Mouse (Mus musculus) urinary bladder, adult 18-20 months (tissue): ENCODE measurements around the gene Ugt1a1.
"Not testable (repeated sequence)": the region's sequence is repeated elsewhere in the genome, so short reads cannot be mapped to it uniquely, and the experiment has no call there.

ENCODE experiments used
- DNase-seq, 2 experiments: peaks; one replicate each; pipeline ENCODE4 v3.0.0; 2022; ENCODE audit warnings: low spot score in 2 of 2, mixed read lengths in 2 of 2

Ugt1a1 gene

DNA sequence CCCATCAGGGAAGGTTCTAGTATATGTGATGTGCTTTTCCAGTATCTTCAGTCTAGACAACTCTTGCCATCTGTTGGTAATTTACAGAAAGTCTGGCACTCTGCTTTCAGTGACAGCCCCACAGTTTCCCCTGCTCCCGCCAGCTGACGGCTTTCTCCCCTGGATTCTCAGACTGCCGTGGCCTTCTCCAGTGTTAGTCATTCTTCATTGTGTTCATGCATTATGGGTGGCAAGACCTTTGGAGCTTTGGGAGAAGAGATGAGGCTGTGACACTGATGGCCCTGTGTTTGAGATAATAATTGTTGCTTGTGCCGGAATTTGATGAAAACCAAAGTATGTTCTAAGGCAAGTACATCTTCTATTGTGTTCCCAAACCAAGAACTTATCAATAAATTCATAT, 6.8 kb downstream of the Ugt1a1 start:
- no peak for DNase-seq

DNA sequence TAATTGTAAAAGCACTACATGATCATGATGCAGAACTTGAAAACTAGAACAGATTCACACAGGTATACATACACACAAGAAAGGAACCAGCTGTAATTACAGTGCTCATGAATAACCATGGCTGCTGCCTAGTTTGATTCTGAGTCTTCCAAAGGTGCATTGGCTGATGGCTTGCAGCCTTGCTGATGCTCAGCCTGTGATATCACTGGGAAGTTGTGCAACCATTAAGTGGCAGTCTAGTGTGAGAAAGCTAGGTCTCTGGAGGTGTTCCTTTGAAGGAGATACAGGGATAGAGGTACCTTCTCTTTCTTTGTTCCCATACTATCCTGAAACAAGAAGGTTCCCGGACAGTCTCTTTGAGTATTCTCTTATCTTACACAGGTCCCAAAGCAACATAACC, 7.3 kb downstream of the Ugt1a1 start:
- DNase-seq, result no peak

DNA sequence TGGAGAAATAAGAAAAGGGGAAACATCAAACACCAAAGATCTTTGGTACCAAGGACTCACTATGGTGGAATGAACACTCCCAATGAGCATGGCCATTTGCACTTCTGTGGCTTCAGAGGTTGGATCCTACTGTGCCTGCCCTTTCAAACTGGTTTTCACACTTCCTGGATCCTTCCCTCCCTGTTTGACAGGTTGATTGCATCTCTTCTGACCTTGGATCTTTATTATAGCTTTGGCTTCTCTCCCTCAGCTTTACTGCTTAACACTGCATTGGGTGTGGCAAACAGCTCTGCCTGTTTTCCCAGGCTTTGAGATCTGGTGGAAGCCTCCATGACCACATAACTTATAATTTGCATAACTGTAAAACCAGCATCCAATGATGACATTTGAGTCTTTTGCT, 8.6 kb downstream of the Ugt1a1 start:
- peak in 1 of 2 experiments; percentile 20 for DNase-seq

DNA sequence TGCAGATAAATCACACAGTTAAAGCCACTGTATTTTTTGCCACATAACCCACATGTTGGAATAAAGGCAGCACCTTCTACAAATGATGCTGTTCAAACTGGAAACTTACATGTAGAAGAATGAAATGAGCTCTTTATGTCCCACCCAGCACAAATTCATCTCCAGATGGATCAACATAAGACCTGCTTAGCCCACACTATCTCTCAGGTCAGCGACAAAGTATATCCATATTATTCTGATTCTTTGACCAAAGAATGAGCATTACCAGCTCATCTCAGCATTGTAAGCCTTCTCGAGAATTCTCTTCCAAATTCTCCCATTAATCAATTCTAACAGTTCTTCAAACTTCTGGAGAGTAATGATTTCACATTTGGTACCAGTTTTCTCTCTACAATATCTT, 10.5 kb downstream of the Ugt1a1 start:
- DNase-seq, result no peak

DNA sequence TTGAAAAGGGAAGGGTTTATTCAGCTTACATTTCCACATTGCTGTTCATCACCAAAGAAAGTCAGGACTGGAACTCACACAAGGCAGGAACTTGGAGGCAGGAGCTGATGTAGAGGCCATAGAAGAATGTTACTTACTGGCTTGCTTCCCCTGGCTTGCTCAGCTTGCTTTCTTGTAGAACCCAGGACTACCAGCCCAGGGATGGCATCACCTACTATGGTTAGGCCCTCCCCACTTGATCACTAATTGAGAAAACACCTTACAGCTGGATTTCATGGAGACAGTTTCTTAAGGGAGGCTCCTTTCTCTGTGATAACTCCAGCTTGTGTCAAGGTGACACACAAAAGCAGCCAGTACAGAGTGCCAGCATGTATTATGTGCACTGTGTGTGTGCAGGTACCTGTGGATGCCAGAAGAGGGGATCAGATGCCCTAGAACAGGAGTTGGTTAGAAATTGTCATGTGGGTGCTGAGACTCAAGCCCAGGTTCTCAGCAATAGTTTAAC, 11.3 kb downstream of the Ugt1a1 start:
- peak in 1 of 2 experiments; percentile 8 for DNase-seq

DNA sequence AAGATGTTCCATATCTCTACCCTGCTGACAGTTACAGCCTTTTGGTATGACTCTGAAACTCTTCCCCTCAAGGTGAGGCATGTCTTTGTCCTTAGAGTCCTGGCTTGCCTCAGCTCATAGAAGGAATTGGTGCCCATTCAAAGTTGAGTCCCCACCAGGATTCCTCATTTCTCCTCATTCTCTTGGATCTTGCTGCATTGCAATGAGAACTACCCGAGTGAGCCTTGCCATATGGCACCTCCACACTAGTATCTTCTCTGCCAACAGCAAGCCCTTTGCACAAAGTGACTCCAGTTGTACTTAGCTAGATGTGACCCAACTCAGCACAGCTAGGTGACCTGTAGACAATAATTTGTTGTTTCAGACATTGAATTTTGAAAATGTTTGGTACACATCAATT, 11.8 kb downstream of the Ugt1a1 start:
- peak in 1 of 2 experiments; percentile 10 for DNase-seq

DNA sequence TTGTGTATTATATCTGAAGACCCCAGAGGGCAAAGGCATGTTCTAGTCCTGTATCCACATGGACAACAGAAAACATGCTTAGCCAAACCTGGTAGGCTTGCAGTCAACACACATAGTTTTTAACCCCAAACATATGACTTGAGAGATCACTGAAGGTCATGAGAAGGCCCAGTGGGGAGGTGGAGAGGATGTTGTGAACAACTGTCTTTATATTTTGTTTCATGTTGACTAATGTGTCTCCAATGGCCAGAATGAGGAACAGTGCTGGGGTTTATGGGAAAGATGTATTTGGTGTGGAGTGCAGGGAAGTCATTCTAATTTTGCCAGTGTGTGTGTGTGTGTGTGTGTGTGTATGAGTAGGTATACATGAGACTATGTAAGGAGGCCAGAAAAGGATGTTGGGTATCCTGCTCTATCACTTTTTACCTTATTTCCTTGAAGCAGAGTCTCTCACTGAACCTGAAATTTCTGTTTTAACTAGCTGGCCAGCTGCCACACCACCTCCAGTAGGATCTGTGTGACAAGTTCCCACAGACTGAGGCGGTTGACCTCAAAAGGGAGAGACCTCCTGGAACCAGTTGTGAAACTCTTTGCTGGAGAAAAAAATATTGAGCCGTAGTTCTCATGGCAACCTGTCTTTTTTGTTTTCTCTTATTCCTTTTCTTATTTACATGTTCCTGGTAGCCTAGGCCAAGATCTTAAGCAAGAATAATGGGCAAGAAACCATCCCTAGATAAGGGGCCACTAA, 12.4 kb downstream of the Ugt1a1 start:
- peak in 1 of 2 experiments; percentile 77 for DNase-seq

DNA sequence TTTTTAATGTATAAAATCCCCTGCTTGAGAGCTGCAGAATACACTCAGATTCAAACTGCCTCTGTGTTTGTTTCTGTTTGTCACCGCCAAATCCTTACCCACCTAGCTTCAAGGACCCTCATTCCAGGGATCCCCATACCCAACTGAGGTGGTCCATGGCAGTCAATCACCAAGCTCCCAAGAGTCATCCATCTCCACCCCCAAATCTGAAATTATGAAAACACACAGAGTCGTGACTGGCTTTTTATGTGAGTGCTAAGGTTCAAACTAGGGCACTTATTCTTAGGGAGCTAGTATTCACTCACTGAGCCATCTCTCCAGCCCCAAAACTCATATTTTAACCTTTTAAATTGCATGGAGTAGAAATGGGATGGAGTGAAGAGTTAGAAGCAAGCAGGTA, 13.5 kb downstream of the Ugt1a1 start:
- not testable (repeated sequence) for DNase-seq

DNA sequence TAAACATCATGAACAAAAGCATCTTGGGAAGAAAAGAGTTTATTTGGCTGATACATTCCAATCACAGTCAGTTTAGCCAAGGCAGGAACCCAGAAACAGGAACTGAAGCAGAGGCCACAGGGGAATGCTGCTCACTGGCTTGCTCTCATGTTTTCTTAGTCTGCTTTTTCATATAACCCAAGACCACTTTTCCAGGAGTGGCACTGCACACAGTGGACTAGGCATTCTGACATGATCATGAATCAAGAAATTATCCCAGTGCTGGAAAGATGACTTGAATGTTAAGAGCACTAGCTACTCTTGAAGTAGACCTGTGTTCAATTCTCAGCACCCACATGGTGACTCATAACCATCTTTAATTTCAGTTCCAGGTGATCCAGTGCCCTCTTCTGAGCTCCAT, 14.0 kb downstream of the Ugt1a1 start:
- DNase-seq, result no peak

DNA sequence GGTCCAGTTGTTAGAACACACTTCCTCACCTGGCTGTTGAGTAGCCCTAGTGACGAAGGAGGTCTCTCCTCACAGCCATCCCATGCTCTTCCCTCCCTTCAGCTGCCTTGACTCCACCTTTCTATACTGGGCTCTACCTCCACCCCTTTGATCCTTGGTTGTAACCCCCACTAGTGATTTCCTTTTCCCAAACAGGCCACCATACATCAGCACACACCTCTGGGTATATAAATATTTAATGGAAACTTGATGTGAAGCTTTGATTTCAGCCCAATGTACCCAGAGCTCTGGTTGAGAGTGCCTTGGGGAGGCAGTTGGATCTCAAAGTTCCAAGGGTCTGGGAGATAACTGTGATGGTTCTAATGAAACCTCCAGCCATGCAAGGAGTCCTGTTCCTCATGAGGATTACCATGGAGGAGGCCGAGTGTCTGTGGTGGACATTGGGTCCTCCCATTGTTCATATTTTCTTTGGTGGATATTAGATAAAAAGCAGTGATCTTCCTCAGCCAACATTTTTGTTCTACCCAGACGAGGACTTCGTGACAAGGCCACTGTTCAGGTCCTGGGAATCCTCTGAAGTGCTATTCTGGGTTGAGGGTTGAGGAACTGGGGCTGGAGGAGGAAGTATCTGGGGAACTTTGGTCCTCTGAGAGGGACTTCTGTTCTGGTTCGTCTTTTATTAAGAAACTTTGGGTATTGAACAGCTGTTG, 15.1 kb downstream of the Ugt1a1 start, which contains the start of gene Mroh2a:
Gene Mroh2a (plus strand): TSS at position 317 of the 710 bp plus-strand sequence.
- peak in 1 of 2 experiments; percentile 11 for DNase-seq

DNA sequence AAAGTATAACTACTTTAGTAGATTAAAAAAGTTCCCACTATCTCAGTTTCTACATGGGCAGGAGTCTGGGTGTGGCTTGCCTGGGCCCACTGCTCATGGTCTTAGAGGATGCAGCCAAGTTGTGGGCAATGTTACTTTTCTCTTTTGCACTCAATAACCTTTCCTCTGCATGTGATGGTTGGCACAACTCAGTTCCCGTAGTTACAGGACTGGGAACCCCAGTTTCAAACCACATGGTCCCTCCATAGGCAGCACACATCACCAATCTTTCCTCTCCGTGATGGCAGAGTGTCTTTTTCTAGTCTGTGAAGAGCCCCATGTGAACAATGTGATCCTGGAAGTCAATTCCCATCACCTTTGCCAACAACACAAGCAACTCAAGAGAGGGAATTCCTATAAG, 15.7 kb downstream of the Ugt1a1 start:
- no peak for DNase-seq

DNA sequence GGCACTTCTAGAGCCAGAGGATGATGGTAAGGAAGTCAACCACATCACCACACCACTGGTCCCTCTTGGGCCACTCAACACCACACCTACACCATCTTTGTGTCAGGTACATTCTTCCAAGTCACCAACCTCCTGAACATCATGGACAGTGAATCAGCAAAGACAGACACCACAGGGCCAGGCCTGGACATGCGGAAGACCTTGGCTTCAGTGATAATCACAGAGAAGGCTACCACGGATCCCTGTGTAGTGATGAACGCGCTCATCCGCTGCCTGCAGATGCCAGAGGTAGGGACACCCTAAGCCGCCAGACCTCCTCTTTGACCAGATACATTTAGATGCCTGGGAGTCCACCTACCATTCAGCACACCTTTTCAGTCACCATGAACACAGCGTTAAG, 16.4 kb downstream of the Ugt1a1 start:
- DNase-seq, result peak in 1 of 2 experiments; percentile 18

DNA sequence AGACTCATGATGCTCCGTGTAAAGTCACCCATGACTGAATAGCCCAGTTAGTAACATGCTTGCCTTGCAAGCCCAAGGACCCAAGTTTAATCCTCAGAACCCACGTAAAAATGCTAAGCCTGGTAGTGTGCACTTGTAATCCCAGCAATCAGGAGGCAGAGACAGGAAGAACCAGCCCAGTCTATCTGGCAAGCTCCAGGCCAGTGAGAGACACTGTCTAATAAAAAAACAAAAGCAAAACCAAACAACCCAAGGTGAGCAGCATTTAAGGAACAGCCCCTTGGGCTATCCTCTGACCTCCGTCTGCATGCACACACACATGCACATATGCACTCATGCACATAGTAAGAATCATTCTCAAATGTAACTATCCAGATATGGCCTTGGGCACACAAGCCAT, 17.8 kb downstream of the Ugt1a1 start:
- no peak for DNase-seq

DNA sequence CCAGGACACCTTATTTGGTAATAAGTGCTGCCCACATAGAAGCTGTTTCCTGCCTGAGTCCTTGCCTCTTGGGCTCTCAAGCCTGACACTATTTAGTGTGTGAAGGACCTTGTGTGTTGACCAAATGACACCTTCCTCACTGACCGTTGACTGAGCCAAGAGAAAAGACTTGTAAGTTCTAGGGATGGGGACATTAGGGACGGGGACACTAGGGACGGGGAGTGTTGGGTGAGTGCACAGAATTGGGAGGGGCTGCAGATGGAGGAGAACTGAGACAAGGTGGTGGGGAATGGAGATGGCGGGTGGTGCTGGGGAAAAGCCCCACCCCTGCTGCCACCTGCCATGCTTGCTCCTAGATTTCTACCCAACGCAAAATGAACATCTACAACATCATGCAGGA, 18.2 kb downstream of the Ugt1a1 start:
- DNase-seq, result peak in 1 of 2 experiments; percentile 23

DNA sequence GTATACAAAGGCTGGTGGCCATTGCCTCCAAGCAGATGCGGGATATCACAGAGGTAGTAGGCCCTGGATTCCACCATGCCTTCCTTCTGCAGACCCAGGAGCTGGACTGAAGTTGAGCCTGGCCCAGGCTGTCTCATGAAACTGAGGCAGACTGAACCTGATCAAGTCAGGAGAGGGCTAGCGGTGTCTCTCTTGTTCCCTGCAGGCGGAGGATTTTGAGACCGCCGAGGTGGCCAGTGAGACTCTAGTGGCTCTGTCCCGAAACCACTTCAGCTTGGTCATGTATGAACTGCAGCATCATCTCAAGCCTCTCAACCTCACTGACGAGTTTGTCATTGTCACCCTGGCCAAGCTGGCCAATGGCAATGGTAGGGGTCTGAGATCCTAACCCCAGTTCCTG, 18.7 kb downstream of the Ugt1a1 start:
- peak in 1 of 2 experiments; percentile 6 for DNase-seq

DNA sequence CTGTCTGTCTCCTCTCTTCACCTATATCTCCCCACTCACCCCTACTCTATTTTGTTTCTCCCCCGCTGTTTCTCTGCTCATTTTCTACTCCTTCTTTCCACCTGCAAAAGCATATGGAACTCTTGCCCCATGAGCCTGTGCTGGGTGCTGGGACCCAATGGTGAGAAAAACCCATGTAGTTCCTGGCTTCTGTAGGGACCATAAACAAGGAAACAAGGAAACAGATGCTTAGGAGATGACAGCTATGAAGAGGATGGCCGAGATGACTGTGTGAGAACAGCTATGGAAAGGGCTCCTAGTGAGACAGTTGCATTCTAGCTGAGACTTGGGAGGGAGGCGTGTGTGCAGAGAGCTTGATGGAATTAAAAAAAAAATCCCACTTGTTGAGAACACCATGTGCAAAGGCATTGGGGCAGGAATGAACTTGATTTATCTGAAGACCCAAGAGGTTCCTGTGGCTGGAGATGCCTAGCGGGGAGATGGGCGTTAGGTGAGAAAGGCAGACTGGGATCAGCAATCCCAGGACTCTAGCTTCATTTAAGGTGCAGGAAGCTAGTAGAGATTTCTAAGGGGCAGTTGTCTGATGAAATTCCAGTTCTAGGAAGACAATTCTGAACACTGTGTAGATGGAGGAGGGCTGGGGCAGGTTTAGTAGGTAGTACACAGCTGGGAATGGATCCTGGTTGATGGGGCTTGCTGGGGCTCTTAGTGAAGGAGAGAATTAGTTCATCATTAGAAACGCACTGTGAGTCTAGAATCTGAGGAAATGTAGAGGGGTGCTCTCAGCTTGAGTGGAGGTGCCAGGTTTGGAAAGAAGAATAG, 19.4 kb downstream of the Ugt1a1 start:
- no peak for DNase-seq

DNA sequence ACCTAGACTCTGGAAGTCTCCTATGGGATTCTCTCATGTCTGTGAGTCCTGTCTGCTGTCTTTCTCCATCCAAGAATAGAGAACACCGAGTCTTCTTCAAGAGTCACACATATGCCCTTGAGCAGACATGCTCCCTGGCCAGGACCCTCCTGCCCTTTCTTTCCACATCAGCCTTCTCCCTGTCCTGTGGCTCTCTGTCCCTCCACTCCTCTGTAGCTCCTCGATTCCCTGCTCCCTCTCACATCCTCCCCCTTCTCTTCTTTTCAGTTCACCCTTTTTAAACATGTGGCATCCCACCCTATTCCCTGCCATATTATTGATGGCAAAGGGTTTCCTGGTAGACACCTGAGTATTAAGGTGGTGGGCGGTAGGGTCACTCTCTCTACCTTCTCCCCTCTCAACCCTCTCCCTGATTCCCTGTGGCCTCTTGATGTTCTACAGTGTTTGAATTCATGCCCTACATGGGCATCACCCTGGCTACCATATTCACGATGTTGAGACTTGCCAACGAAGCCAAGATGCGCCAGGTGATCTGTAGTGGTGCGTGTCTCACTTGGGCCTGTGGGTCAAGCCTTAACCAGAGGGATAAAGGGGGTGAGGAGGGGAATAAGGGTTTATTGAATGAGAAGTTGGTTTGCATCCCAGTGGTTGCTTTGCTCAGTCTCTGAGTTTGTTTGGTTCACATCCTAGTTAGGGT, 20.2 kb downstream of the Ugt1a1 start:
- peak in 1 of 2 experiments; percentile 9 for DNase-seq

DNA sequence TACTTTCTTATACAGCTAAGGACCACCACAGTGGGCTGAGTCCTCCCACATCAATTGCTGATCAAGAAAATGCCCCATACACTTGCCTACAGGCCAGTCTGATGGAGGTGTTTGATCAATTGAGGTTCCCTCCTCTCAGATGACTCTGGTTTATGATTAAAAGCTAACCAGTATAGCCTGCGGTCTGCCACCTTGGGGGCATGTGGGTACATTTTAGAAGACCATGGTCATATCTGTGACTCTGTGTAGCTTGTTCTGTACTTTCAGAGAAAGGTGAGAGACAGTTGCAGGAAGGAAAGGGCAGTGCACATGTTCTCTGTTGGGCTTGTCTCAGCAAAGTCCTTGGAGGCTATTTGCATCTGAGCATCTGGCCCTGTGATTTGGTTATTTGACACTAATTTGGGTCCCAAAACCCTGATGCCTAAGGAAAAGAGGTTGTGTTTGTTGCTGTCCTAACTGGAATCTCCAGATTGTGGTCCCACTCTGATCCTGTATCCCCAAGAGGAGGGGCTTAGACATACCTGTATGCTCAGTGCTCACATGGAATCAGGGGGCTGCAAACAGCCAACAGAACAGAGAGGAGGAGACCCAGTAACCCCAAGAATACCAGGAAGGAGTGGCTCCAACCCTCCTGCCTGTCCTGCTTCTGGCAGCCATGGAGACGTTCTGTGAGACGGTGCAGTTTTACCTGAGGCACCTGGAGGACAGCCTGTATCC, 21.1 kb downstream of the Ugt1a1 start:
- DNase-seq, result no peak

DNA sequence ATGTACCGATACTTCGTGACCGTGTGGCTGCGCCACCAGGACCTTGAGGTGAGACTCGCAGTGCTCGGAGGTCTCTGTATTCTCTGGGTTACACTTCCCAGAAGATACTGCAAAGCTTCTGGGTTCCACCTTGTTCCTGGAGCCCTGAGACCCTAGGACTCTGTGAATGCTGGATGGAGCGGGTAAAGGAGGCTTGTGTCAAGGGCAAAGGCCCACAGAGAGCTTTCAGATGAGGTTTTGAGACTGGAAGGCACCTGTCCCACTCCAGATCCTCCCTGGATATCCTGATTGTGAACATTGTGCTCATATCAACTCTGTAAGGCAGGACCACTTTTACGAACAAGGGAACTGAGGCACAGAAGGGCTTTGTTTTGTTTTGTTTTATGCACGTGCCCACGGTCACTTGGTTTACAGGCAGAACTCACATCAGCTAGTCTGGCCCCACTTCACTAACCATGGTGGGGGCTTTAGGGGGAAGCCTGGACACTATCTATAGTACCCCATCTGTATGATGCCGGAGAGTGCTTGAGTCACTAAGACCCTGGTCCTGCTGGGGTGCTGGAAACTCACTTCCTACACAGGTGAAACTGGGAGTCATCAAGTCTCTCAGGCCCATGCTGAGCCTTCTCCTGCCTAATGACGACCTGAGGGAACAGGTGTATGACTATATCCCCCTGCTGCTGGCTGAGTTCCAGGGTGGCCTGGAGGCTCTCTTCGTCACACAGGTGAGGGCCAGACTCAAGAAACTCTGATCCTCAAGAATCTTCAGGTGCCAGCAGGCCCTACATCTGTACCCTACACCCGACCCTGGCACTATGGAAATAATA, 21.9 kb downstream of the Ugt1a1 start:
- DNase-seq, result no peak

DNA sequence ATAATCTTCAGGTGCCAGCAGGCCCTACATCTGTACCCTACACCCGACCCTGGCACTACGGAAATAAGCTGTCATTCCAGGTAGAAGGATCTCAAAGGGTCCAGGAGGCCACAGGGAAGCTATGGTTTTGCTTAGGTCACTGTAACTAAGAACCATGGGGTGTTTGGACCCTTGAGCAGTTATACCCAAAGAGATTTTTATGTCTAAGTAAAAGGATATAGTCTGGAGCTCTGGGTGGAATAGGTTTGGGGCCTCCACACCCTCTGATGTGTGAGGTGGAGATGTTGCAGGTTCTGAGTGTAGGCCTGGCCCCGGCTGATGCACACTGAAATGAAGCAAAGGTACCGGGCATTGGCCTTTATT, 22.5 kb downstream of the Ugt1a1 start:
- no peak for DNase-seq
